Mouse (Mus musculus): ENCODE measurements around the gene Orc5.

DNA sequence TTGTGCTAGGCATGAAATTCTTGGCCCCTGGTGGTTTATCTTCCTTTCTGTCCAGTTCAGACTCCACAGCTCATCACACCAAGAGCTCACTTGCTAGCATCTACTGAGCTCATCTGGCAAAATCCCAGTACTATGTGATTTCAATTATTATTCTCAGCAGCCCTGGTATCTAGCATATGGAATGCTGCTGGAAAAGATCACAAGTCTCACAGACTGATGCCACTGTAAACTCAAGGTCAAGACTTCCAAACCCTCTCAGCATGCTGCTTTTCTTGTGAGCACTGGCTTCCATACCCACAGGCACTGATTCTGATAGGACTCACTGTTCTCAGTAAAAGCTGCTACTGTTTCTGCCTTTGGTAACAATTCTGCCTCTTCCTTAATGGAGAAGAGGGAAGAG, 59.1 kb downstream of the Orc5 start:
- TF ChIP-seq MAX (IDR thresholded peaks at IDR 0.05) (no peak), CTCF (IDR thresholded peaks at IDR 0.05; ENCODE audit: control insufficient read depth, insufficient read depth, insufficient read length) (no peak), MYOD1 (IDR thresholded peaks at IDR 0.05; ENCODE audit: control insufficient read depth, insufficient read length, low read depth) (no peak)

Data from C2C12 (cell line).